Mouse (Mus musculus) kidney, adult 2 months (tissue): ENCODE measurements around the gene Trpv6.

ENCODE experiments used
- CTCF ChIP-seq: fragments of 200-500 bp; conservative IDR thresholded peaks from 2 replicates; pipeline ENCODE4 v1.5.1; 2011; ENCODE audit warnings: low read depth, mild to moderate bottlenecking, control low read depth, low read length, moderate library complexity, mixed read lengths; ENCODE audit not compliant: insufficient read depth, insufficient read length
- POLR2A ChIP-seq: fragments of 200-500 bp; IDR thresholded peaks from one replicate; pipeline ENCODE4 v1.6.1; 2011; ENCODE audit warnings: low read depth, low read length, control low read depth

- TF ChIP-seq CTCF: peak; percentile 52; the same call in 1 of the 2 replicates
- TF ChIP-seq POLR2A: no peak
Measured at GRCm38 (mm10) chr6:41604401-41605050, 31.7 kb downstream of the Trpv6 start.
